Mouse (Mus musculus): ENCODE results near the gene Timm50.

Timm50 gene

GRCm38 (mm10) chr7:28311926-28312543 is at the start of gene Timm50:
Gene Timm50, minus strand, starts transcription at chr7:28312072.
- peak; percentile 97 for DNase-seq (ENCODE audit: low spot score)

- DNase-seq (ENCODE audit: low spot score) = no peak
These were observed 48.4 kb upstream of the Timm50 start for GRCm38 (mm10) chr7:28360291-28360690.

GRCm38 (mm10) chr7:28359854-28360253 is 48.0 kb upstream of the Timm50 start:
- no peak for DNase-seq (ENCODE audit: low spot score)

GRCm38 (mm10) chr7:28358431-28358830 is 46.6 kb upstream of the Timm50 start:
- DNase-seq (ENCODE audit: low spot score) = no peak

- peak; percentile 85 for DNase-seq (ENCODE audit: low spot score)
These were observed 46.1 kb upstream of the Timm50 start for GRCm38 (mm10) chr7:28357984-28358383.

- DNase-seq (ENCODE audit: low spot score) = peak; percentile 81
These were observed 45.1 kb upstream of the Timm50 start for GRCm38 (mm10) chr7:28356981-28357380.

GRCm38 (mm10) chr7:28355221-28355620 is 43.3 kb upstream of the Timm50 start:
- no peak for DNase-seq (ENCODE audit: low spot score)

GRCm38 (mm10) chr7:28354596-28354995 is 42.7 kb upstream of the Timm50 start:
- no peak for DNase-seq (ENCODE audit: low spot score)

- no peak for DNase-seq (ENCODE audit: low spot score)
These were observed 42.3 kb upstream of the Timm50 start for GRCm38 (mm10) chr7:28354113-28354581.

- DNase-seq (ENCODE audit: low spot score) = no peak
These were observed 41.4 kb upstream of the Timm50 start for GRCm38 (mm10) chr7:28353267-28353666.

- no peak for DNase-seq (ENCODE audit: low spot score)
These were observed 39.9 kb upstream of the Timm50 start for GRCm38 (mm10) chr7:28351676-28352191.

GRCm38 (mm10) chr7:28350155-28350883 is 38.4 kb upstream of the Timm50 start, which contains the start of gene Rps16:
Gene Rps16, plus strand, starts transcription at chr7:28350652.
- peak; percentile 98 for DNase-seq (ENCODE audit: low spot score)

- DNase-seq (ENCODE audit: low spot score) = no peak
These were observed 36.7 kb upstream of the Timm50 start for GRCm38 (mm10) chr7:28348601-28349000.

GRCm38 (mm10) chr7:28347746-28348145 is 35.9 kb upstream of the Timm50 start:
- DNase-seq (ENCODE audit: low spot score) = no peak

GRCm38 (mm10) chr7:28344637-28345036 is 32.8 kb upstream of the Timm50 start:
- DNase-seq (ENCODE audit: low spot score) = peak; percentile 51

- DNase-seq (ENCODE audit: low spot score) = no peak
These were observed 29.5 kb upstream of the Timm50 start for GRCm38 (mm10) chr7:28341381-28341780.

GRCm38 (mm10) chr7:28339213-28339917 is 27.5 kb upstream of the Timm50 start:
- peak; percentile 35 for DNase-seq (ENCODE audit: low spot score)

- peak; percentile 97 for DNase-seq (ENCODE audit: low spot score)
These were observed 26.5 kb upstream of the Timm50 start, which contains the start of gene Supt5 for GRCm38 (mm10) chr7:28338108-28338998. Gene Supt5, minus strand, starts transcription at chr7:28338746.

GRCm38 (mm10) chr7:28335471-28335870 is 23.6 kb upstream of the Timm50 start:
- no peak for DNase-seq (ENCODE audit: low spot score)

GRCm38 (mm10) chr7:28334534-28334933 is 22.7 kb upstream of the Timm50 start:
- DNase-seq (ENCODE audit: low spot score) = no peak

- peak; percentile 64 for DNase-seq (ENCODE audit: low spot score)
These were observed 16.4 kb upstream of the Timm50 start for GRCm38 (mm10) chr7:28328260-28328659.

Data from yolk sac, embryonic 10.5 days (tissue).